Mouse (Mus musculus) embryonic fibroblast, embryonic 13.5 days (primary cell): ENCODE results near the gene Rbms3.

ENCODE experiments used
- CTCF ChIP-seq: IDR thresholded peaks from 2 replicates; pipeline ENCODE4 v1.5.1; 2011; ENCODE audit warnings: mild to moderate bottlenecking, control low read depth, low read length, moderate library complexity, borderline replicate concordance; ENCODE audit not compliant: insufficient read depth
- POLR2A ChIP-seq: IDR thresholded peaks from 2 replicates; pipeline ENCODE4 v1.6.1; 2011; ENCODE audit warnings: low read depth, mild to moderate bottlenecking, control low read depth, low read length, moderate library complexity

- TF ChIP-seq POLR2A (no peak), CTCF (no peak)
Measured at GRCm38 (mm10) chr9:117364610-117365009, 265.1 kb downstream of the Rbms3 start.
